Mouse (Mus musculus) liver, embryonic 12.5 days (tissue): ENCODE measurements around the gene Utp20. TPM values are rescaled to one million over a fixed set of nuclear protein-coding genes. Genes with fewer than 3 reads are reported as not detected.
"Not testable (repeated sequence)": the region's sequence is repeated elsewhere in the genome, so short reads cannot be mapped to it uniquely, and the experiment has no call there.

Experiments
- ATAC-seq: fragments of 200-750 bp; cut with Nextera tagmentation; 2 replicates; pipeline ENCODE4 v1.8.0; 2017; ENCODE audit warnings: moderate number of reproducible peaks, mild to moderate bottlenecking, moderate library complexity
- H3K27ac ChIP-seq: fragments of 300-500 bp; sonication (generic); 2 replicates; pipeline ENCODE4 v1.5.1; 2016; ENCODE audit warnings: mild to moderate bottlenecking
- H3K27me3 ChIP-seq: fragments of 300-500 bp; sonication (generic); replicated peaks from 2 replicates; pipeline ENCODE4 v1.6.1; 2016; ENCODE audit warnings: mild to moderate bottlenecking, moderate library complexity
- H3K36me3 ChIP-seq: fragments of 300-500 bp; sonication (generic); 2 replicates; pipeline ENCODE4 v1.6.1; 2016; ENCODE audit warnings: mild to moderate bottlenecking, moderate library complexity
- H3K4me1 ChIP-seq: fragments of 300-500 bp; sonication (generic); 2 replicates; pipeline ENCODE4 v1.6.1; 2016
- H3K4me2 ChIP-seq: fragments of 300-500 bp; sonication (generic); 2 replicates; pipeline ENCODE4 v1.6.1; 2016; ENCODE audit warnings: mild to moderate bottlenecking, moderate library complexity
- H3K4me3 ChIP-seq: fragments of 300-500 bp; sonication (generic); 2 replicates; pipeline ENCODE4 v1.5.1; 2016; ENCODE audit warnings: mild to moderate bottlenecking, moderate library complexity
- H3K9ac ChIP-seq: fragments of 300-500 bp; sonication (generic); 2 replicates; pipeline ENCODE4 v1.6.1; 2016; ENCODE audit warnings: mild to moderate bottlenecking, moderate library complexity
- H3K9me3 ChIP-seq: fragments of 300-500 bp; sonication (generic); replicated peaks from 2 replicates; pipeline ENCODE4 v1.6.1; 2016; ENCODE audit warnings: mild to moderate bottlenecking, moderate library complexity
- WGBS: fragments of 180-500 bp; shearing (Covaris S2); methylation state at CpG from one replicate; pipeline ENCODE4 v1.1.7; 2016; ENCODE audit not compliant: insufficient replicate concordance; 5-methylcytosine and 5-hydroxymethylcytosine counted together
- polyA plus RNA-seq: library from polyadenylated mRNA; unstranded; fragments of >200 nt; fragmentation: Nextera tagmentation; extraction: Ambion mirVana; gene quantifications from 2 replicates; pipeline ENCODE4 v1.2.1, GENCODE M21; 2016

Gene Utp20
- polyA plus RNA-seq, 1 experiment from 2014 or later, result 17.2 TPM

- ATAC-seq, result not testable (repeated sequence)
- WGBS, result 74% methylated on average over 2 of the region's 2 CpGs
Measured at GRCm38 (mm10) chr10:88783135-88783534, 43.5 kb downstream of the Utp20 start.

GRCm38 (mm10) chr10:88780716-88781115, 45.9 kb downstream of the Utp20 start:
- Histone ChIP-seq H3K4me1 (no peaks in the 10 kb centered on the region), H3K9ac (no peak overlapping the region), H3K27ac (no peak overlapping the region), H3K27me3 (no peaks in the 10 kb centered on the region), H3K9me3 (no peaks in the 10 kb centered on the region), H3K4me2 (no peak overlapping the region), H3K4me3 (no peak overlapping the region), H3K36me3 (peaks cover 82% of the 10 kb centered on the region)
- no peak for ATAC-seq
- 68% methylated on average over 4 of the region's 4 CpGs for WGBS

More at GRCm38 (mm10) chr10:88783135-88783534, 43.5 kb downstream of the Utp20 start:
- H3K36me3 ChIP-seq, result peaks cover 80% of the 10 kb centered on the region
- not testable (repeated sequence) for H3K4me3 ChIP-seq, H3K4me1 ChIP-seq, H3K27ac ChIP-seq, H3K4me2 ChIP-seq, H3K9ac ChIP-seq, H3K9me3 ChIP-seq, H3K27me3 ChIP-seq

GRCm38 (mm10) chr10:88776206-88776605, 50.4 kb downstream of the Utp20 start:
- H3K4me2 ChIP-seq, result no peak overlapping the region
- H3K27me3 ChIP-seq, result no peaks in the 10 kb centered on the region
- 80% methylated on average over 6 of the region's 6 CpGs for WGBS
- peaks cover 84% of the 10 kb centered on the region for H3K36me3 ChIP-seq
- ATAC-seq, result no peak
- H3K27ac ChIP-seq, result no peak overlapping the region
- H3K4me3 ChIP-seq, result no peak overlapping the region
- no peaks in the 10 kb centered on the region for H3K9me3 ChIP-seq
- H3K4me1 ChIP-seq, result no peaks in the 10 kb centered on the region
- H3K9ac ChIP-seq, result no peak overlapping the region

GRCm38 (mm10) chr10:88772965-88773364, 53.6 kb downstream of the Utp20 start:
- H3K27ac ChIP-seq, ATAC-seq, H3K4me1 ChIP-seq, H3K4me2 ChIP-seq, H3K9ac ChIP-seq, H3K27me3 ChIP-seq, H3K4me3 ChIP-seq, H3K9me3 ChIP-seq: not testable (repeated sequence)
- WGBS, result 75% methylated on average over 5 of the region's 5 CpGs
- H3K36me3 ChIP-seq, result peaks cover 89% of the 10 kb centered on the region

GRCm38 (mm10) chr10:88769676-88770075, 56.9 kb downstream of the Utp20 start:
- Histone ChIP-seq H3K4me2 (no peak overlapping the region), H3K9me3 (no peaks in the 10 kb centered on the region), H3K36me3 (peaks cover 92% of the 10 kb centered on the region), H3K4me3 (no peak overlapping the region), H3K27me3 (no peaks in the 10 kb centered on the region), H3K9ac (no peak overlapping the region), H3K27ac (no peak overlapping the region), H3K4me1 (peaks cover 5% of the 10 kb centered on the region; the same call in 1 of the 2 replicates)
- no peak for ATAC-seq
- 80% methylated on average over 7 of the region's 7 CpGs for WGBS

- Histone ChIP-seq H3K4me3 (no peak overlapping the region), H3K9me3 (no peaks in the 10 kb centered on the region), H3K36me3 (peaks cover 92% of the 10 kb centered on the region), H3K27ac (no peak overlapping the region), H3K4me2 (no peak overlapping the region), H3K4me1 (peaks cover 5% of the 10 kb centered on the region; the same call in 1 of the 2 replicates), H3K27me3 (no peaks in the 10 kb centered on the region), H3K9ac (no peak overlapping the region)
- WGBS, result 27% methylated on average over 5 of the region's 5 CpGs
- no peak for ATAC-seq
Measured at GRCm38 (mm10) chr10:88768961-88769360, 57.6 kb downstream of the Utp20 start.

- ATAC-seq, result no peak
- H3K36me3 ChIP-seq, result peaks cover 95% of the 10 kb centered on the region
- no peak overlapping the region for H3K9ac ChIP-seq
- no peak overlapping the region for H3K27ac ChIP-seq
- no peaks in the 10 kb centered on the region for H3K27me3 ChIP-seq
- H3K4me2 ChIP-seq, result no peak overlapping the region
- peaks cover 5% of the 10 kb centered on the region; the same call in 1 of the 2 replicates for H3K4me1 ChIP-seq
- WGBS, result 78% methylated on average over 15 of the region's 15 CpGs
- H3K4me3 ChIP-seq, result no peak overlapping the region
- H3K9me3 ChIP-seq, result no peaks in the 10 kb centered on the region
Measured at GRCm38 (mm10) chr10:88765431-88766142, 61.0 kb downstream of the Utp20 start.

- WGBS, result 84% methylated on average over 13 of the region's 13 CpGs
- no peaks in the 10 kb centered on the region for H3K4me1 ChIP-seq
- H3K4me2 ChIP-seq, result no peak overlapping the region
- no peak overlapping the region for H3K27ac ChIP-seq
- peaks cover 96% of the 10 kb centered on the region for H3K36me3 ChIP-seq
- no peak overlapping the region for H3K9ac ChIP-seq
- H3K4me3 ChIP-seq, result no peak overlapping the region
- H3K27me3 ChIP-seq, result no peaks in the 10 kb centered on the region
- ATAC-seq, result no peak
- no peaks in the 10 kb centered on the region for H3K9me3 ChIP-seq
Measured at GRCm38 (mm10) chr10:88761524-88762212, 64.9 kb downstream of the Utp20 start.

GRCm38 (mm10) chr10:88741426-88741825, 85.2 kb downstream of the Utp20 start:
- no peak overlapping the region for H3K4me2 ChIP-seq
- H3K9ac ChIP-seq, result no peak overlapping the region
- no peaks in the 10 kb centered on the region for H3K9me3 ChIP-seq
- H3K4me3 ChIP-seq, result no peak overlapping the region
- H3K27me3 ChIP-seq, result no peaks in the 10 kb centered on the region
- H3K27ac ChIP-seq, result no peak overlapping the region
- ATAC-seq, result no peak
- H3K36me3 ChIP-seq, result peaks cover 73% of the 10 kb centered on the region
- H3K4me1 ChIP-seq, result no peaks in the 10 kb centered on the region
- WGBS, result 62% methylated on average over 2 of the region's 2 CpGs

- H3K9me3 ChIP-seq, result no peaks in the 10 kb centered on the region
- no peak for ATAC-seq
- H3K27me3 ChIP-seq, result no peaks in the 10 kb centered on the region
- H3K36me3 ChIP-seq, result peaks cover 74% of the 10 kb centered on the region
- no peak overlapping the region for H3K4me2 ChIP-seq
- no peaks in the 10 kb centered on the region for H3K4me1 ChIP-seq
- WGBS, result 88% methylated on average over 5 of the region's 5 CpGs
- H3K9ac ChIP-seq, result no peak overlapping the region
- H3K27ac ChIP-seq, result no peak overlapping the region
- no peak overlapping the region for H3K4me3 ChIP-seq
Measured at GRCm38 (mm10) chr10:88740781-88741180, 85.8 kb downstream of the Utp20 start.

- WGBS, result 80% methylated on average over 1 of the region's 1 CpGs
- no peak overlapping the region for H3K4me3 ChIP-seq
- H3K27ac ChIP-seq, result no peak overlapping the region
- H3K4me2 ChIP-seq, result no peak overlapping the region
- no peaks in the 10 kb centered on the region for H3K4me1 ChIP-seq
- H3K36me3 ChIP-seq, result peaks cover 71% of the 10 kb centered on the region
- H3K27me3 ChIP-seq, result no peaks in the 10 kb centered on the region
- no peaks in the 10 kb centered on the region for H3K9me3 ChIP-seq
- no peak overlapping the region for H3K9ac ChIP-seq
- ATAC-seq, result no peak
Measured at GRCm38 (mm10) chr10:88739818-88740217, 86.8 kb downstream of the Utp20 start.

GRCm38 (mm10) chr10:88739074-88739473, 87.5 kb downstream of the Utp20 start:
- not testable (repeated sequence) for H3K9me3 ChIP-seq, H3K27me3 ChIP-seq, H3K4me1 ChIP-seq, H3K27ac ChIP-seq, H3K4me3 ChIP-seq, H3K9ac ChIP-seq, ATAC-seq, H3K4me2 ChIP-seq
- 83% methylated on average over 8 of the region's 8 CpGs for WGBS
- H3K36me3 ChIP-seq, result peaks cover 66% of the 10 kb centered on the region
